Mouse (Mus musculus) macrophage (primary cell): ENCODE results near the gene Cmtm6. TPM values are rescaled to one million over a fixed set of nuclear protein-coding genes. Genes with fewer than 3 reads are reported as not detected.
"Not testable (repeated sequence)": the region's sequence is repeated elsewhere in the genome, so short reads cannot be mapped to it uniquely, and the experiment has no call there.

Experiments
- H3K27ac ChIP-seq: fragments of 350-480 bp; formaldehyde crosslinking; 2 replicates; pipeline ENCODE4 v1.9.0; 2021
- H3K36me3 ChIP-seq: fragments of 350-480 bp; formaldehyde crosslinking; 2 replicates; pipeline ENCODE4 v1.9.0; 2021; ENCODE audit errors: inconsistent target
- H3K4me3 ChIP-seq: fragments of 350-480 bp; formaldehyde crosslinking; 2 replicates; pipeline ENCODE4 v1.9.0; 2021; ENCODE audit errors: inconsistent target
- H3K79me2 ChIP-seq: fragments of 350-480 bp; formaldehyde crosslinking; 2 replicates; pipeline ENCODE4 v1.9.0; 2021; ENCODE audit errors: inconsistent target
- WGBS: methylation state at CpG from one replicate; pipeline ENCODE4 v1.1.7; 2026; ENCODE audit warnings: inconsistent platforms; ENCODE audit not compliant: missing documents; 5-methylcytosine and 5-hydroxymethylcytosine counted together
- polyA plus RNA-seq: library from polyadenylated mRNA; stranded (reverse); fragments of 250-400 nt; gene quantifications from 3 replicates; pipeline ENCODE4 v1.2.4, GENCODE M21; 2018; ENCODE audit warnings: inconsistent platforms
- total RNA-seq, 78 experiments: library from RNA; depleted of rRNA; stranded (reverse); fragments of 250-400 nt; gene quantifications; 1 replicate in 9 of 78; 2 replicates in 24 of 78; 3 replicates in 43 of 78; 4 replicates in 2 of 78; pipeline ENCODE4 v1.2.4; 2018; ENCODE audit warnings: inconsistent platforms in 56 of 78

The Cmtm6 gene
- total RNA-seq (2018; cell fraction: chromatin; rRNA removed) = 10 to 100 TPM in 25 of 26 experiments, 1 to 10 TPM in 1; 9.5 to 94.2 (median 29.7) TPM
- total RNA-seq (2018; cell fraction: cytosol; rRNA removed) = 100 to 1,000 TPM in 12 of 26 experiments, 10 to 100 TPM in 14; 60.7 to 138 (median 99.6) TPM
- 100 to 1,000 TPM in 10 of 26 experiments, 10 to 100 TPM in 16; 54.2 to 141 (median 94.4) TPM for total RNA-seq (2018; cell fraction: nucleus; rRNA removed)
- 61.4 to 121 TPM (median 79.5 TPM) in 3 replicates for polyA plus RNA-seq

GRCm38 (mm10) chr9:114731011-114731755, at the start of gene Cmtm6:
TSS of gene Cmtm6 (plus strand) at chr9:114731116.
- WGBS = under 1% methylated on average over 53 of the region's 53 CpGs
- Histone ChIP-seq H3K4me3 (peak within 1 kb of the TSS; percentile 77), H3K79me2 (peaks cover 48% of the 10 kb centered on the region), H3K27ac (peak within 1 kb of the TSS; percentile 62), H3K36me3 (no peaks in the 10 kb centered on the region)

DNA sequence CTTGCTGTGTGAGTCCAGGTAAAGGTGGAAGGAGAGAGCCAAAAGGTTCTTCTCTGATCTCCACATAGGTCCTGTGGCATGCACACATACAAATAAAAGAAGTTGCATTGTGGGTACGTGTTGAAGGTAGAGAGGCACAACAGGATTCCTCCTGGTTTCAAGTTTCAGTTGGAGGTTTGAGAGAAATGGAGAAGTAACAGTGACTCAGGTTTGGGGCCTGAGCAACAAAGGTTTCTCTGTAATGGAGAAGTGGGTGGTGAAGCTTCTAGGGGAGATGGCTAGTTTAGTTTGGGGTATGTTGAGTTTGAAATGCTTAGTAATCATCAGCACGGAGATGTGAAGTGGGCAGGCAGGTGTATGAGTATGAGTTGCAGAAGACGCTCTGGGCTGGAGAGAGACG, 48.7 kb upstream of the Cmtm6 start:
- no peak overlapping the region for H3K27ac ChIP-seq
- no peak overlapping the region for H3K4me3 ChIP-seq
- no peaks in the 10 kb centered on the region for H3K36me3 ChIP-seq
- H3K79me2 ChIP-seq = no peaks in the 10 kb centered on the region
- 37% methylated on average over 4 of the region's 4 CpGs for WGBS

- Histone ChIP-seq H3K27ac (no peak overlapping the region), H3K79me2 (peaks cover 18% of the 10 kb centered on the region), H3K4me3 (no peak overlapping the region), H3K36me3 (no peaks in the 10 kb centered on the region)
- 64% methylated on average over 7 of the region's 7 CpGs for WGBS
Measured at GRCm38 (mm10) chr9:114686245-114686644, 44.7 kb upstream of the Cmtm6 start.

DNA sequence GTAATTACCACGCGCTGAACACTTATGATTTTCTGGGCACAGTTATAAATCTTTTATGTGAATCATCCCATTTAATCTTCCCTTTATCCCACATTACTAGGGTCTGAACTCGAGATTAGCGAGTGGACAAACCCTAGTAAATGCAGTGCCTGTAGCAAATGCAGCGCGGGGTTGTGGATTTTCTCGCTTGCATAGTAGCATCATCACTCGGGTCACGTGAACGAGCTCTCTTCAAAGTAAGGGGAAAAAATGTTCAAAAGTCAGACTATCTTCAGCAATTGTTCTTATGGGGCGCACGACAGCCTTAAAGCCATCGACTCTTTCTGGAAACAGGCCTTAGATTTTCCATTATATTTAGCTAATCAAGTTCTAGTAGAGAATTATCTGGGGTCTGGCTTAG, 43.3 kb upstream of the Cmtm6 start:
- H3K4me3 ChIP-seq = peak overlapping the region; percentile 59; the same call in 1 of the 2 replicates
- H3K36me3 ChIP-seq = no peaks in the 10 kb centered on the region
- WGBS = 86% methylated on average over 13 of the region's 13 CpGs
- no peak overlapping the region for H3K27ac ChIP-seq
- peaks cover 32% of the 10 kb centered on the region for H3K79me2 ChIP-seq

DNA sequence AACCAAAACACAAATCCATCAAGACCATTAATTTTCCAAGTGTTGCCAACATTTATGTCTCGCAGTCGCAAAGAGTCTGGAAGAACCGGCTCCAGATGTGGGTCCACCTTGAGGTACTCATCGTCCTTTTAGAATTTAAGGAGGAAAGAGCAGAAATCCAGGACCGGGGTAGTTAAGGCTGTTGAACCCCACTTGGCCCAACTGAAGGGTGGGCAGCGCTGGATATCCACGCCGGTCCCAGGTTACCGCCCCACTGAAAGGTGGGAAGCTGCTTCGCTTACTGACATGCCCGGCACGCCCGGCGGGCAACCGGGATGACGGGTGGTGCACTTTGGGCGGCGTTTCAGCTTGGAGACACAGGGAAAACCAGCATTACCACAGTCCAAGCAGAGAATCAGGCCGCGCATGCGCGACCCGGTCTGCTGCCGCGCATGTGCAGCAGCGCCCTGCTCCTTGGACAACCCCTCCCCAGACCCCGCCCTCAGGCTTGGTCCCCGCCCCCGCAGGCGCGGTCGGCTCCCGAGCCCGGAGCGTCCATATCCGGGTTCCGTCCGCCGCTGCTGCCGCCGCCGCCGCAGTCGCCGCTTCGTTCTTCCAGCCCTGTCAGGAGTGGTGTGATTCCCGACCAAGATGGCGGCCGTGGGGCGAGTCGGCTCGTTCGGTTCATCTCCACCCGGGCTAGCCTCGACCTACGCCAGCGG, 42.5 kb upstream of the Cmtm6 start, which contains the start of gene Dync1li1:
Gene Dync1li1, plus strand, starts transcription at position 539 of the 701 bp plus-strand sequence.
- Histone ChIP-seq H3K36me3 (no peaks in the 10 kb centered on the region), H3K79me2 (peaks cover 39% of the 10 kb centered on the region), H3K27ac (peak within 1 kb of the TSS; percentile 54), H3K4me3 (peak within 1 kb of the TSS; percentile 59)
- 1% methylated on average over 55 of the region's 57 CpGs for WGBS

- Histone ChIP-seq H3K4me3 (peak overlapping the region; percentile 54), H3K79me2 (peaks cover 45% of the 10 kb centered on the region), H3K36me3 (no peaks in the 10 kb centered on the region; the same call in 1 of the 2 replicates), H3K27ac (peak overlapping the region; percentile 46; the same call in 1 of the 2 replicates)
- 2% methylated on average over 50 of the region's 50 CpGs for WGBS
Measured at GRCm38 (mm10) chr9:114688953-114689407, 41.9 kb upstream of the Cmtm6 start.

- WGBS = 16% methylated on average over 9 of the region's 10 CpGs
- peaks cover 57% of the 10 kb centered on the region for H3K79me2 ChIP-seq
- H3K4me3 ChIP-seq = peak overlapping the region; percentile 54; the same call in 1 of the 2 replicates
- H3K36me3 ChIP-seq = no peaks in the 10 kb centered on the region; the same call in 1 of the 2 replicates
- H3K27ac ChIP-seq = peak overlapping the region; percentile 46
Measured at GRCm38 (mm10) chr9:114690119-114690601, 40.8 kb upstream of the Cmtm6 start.

- no peak overlapping the region for H3K4me3 ChIP-seq
- H3K79me2 ChIP-seq = peaks cover 66% of the 10 kb centered on the region
- no peaks in the 10 kb centered on the region; the same call in 1 of the 2 replicates for H3K36me3 ChIP-seq
- peak overlapping the region; percentile 46 for H3K27ac ChIP-seq
Measured at GRCm38 (mm10) chr9:114691112-114691511, 39.8 kb upstream of the Cmtm6 start.

GRCm38 (mm10) chr9:114695662-114696061, 35.3 kb upstream of the Cmtm6 start:
- H3K79me2 ChIP-seq = peaks cover 100% of the 10 kb centered on the region
- not testable (repeated sequence) for H3K27ac ChIP-seq, H3K4me3 ChIP-seq, H3K36me3 ChIP-seq
- WGBS = 83% methylated on average over 4 of the region's 8 CpGs

DNA sequence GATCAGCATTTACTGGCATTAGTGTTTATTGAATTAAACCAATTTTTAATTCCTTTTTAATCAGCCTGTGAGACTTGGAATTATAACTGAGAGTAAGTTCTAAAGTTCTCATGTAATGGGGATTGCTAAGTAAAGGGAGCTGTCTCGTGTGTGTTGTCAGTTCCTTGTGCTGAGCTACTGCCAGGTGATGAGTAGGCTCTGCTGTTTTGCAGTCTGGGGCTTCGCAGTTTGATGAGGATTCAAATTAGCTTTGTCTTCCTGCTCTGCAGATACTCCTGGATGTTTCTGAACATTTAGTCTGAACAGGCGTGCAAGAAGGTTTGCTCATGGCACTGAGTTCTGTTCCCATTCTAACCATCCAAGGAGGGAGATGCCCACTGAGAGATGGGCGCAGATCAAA, 33.8 kb upstream of the Cmtm6 start:
- Histone ChIP-seq H3K4me3 (no peak overlapping the region), H3K79me2 (peaks cover 100% of the 10 kb centered on the region), H3K27ac (no peak overlapping the region), H3K36me3 (peaks cover 7% of the 10 kb centered on the region; the same call in 1 of the 2 replicates)
- 97% methylated on average over 4 of the region's 4 CpGs for WGBS

GRCm38 (mm10) chr9:114697926-114698325, 33.0 kb upstream of the Cmtm6 start:
- H3K79me2 ChIP-seq = peaks cover 100% of the 10 kb centered on the region
- no peak overlapping the region for H3K27ac ChIP-seq
- no peak overlapping the region for H3K4me3 ChIP-seq
- 92% methylated on average over 5 of the region's 5 CpGs for WGBS
- H3K36me3 ChIP-seq = peaks cover 7% of the 10 kb centered on the region; the same call in 1 of the 2 replicates

DNA sequence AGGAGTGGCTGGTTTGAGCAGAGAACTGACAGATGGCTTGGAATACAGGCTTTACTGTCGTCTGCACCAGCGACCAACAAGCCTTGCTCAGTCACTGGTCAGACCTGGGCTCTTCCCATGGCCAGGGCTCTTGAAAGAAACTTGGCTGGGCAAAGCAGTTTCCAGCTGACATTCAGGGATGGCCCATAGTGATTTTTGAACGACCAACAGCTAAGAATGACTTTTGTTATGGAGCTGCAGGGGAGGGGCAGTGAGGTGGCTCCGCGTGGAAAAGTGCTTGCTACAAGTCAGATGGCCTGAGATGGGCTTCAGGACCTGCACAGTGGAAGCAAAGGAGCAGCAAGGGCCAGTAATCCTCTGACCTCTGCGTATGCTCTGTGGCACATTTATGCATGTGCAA, 31.7 kb upstream of the Cmtm6 start:
- no peak overlapping the region for H3K27ac ChIP-seq
- peaks cover 100% of the 10 kb centered on the region for H3K79me2 ChIP-seq
- no peak overlapping the region for H3K4me3 ChIP-seq
- 90% methylated on average over 6 of the region's 6 CpGs for WGBS
- H3K36me3 ChIP-seq = peaks cover 7% of the 10 kb centered on the region; the same call in 1 of the 2 replicates

DNA sequence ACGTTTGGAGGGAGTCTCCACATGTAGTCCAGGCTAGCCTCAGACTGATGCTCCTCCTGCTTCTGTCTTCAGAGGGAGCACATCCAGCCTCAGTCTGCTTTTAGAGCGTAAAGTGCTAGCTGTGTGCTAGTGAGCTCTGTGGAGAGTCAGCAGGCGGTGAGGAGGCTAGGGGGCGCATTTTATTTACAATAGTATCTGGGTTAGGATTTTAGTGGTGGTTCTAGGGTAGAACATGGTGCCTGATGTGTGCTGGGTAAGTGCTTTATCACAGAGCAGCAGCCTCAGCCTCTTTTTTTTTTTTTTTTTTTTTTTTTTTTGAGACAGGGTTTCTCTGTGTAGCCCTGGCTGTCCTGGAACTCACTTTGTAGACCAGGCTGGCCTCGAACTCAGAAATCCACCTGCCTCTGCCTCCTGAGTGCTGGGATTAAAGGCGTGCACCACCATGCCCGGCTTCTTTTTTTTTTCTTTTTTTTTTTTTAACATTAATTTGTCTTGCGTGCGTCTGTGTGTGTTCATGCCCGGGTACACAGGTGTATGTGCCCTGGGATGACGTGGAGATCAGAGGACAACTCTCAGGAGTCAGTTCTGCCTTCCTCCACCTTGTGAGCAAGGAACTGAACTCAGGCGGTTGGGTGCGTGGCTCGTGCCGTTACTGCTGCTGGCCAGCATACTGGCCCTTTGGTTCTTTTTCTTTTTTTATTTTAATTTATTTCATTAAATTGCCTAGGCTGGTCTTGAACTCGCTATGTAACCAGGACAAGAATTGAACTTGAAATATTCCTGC, 30.8 kb upstream of the Cmtm6 start:
- Histone ChIP-seq H3K27ac (no peak overlapping the region), H3K4me3 (no peak overlapping the region), H3K79me2 (peaks cover 100% of the 10 kb centered on the region), H3K36me3 (0 out of 2 replicates have a peak, but pooled peaks cover 7% of the 10 kb centered on the region)
- 95% methylated on average over 10 of the region's 16 CpGs for WGBS

DNA sequence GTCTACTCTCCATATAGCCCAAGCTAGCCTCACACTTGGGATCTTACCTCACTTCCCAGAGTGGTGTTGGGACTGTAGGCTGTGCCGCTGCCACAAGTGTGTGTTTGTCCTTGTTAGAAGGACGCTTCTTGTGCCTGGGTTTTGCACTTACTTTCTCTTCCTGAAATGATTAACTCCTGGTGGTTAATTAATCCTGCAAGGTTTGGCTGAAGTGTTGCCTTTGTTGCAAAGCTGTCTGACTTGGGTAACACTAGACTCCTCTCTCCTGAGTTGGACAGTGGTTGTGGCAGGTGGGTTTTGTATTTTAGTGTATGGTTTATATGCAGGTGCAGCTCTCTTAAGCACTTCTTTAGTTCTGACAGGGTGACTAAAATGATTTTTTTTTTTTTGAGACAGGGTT, 29.9 kb upstream of the Cmtm6 start:
- 0 out of 2 replicates have a peak, but pooled peaks cover 9% of the 10 kb centered on the region for H3K36me3 ChIP-seq
- no peak overlapping the region for H3K4me3 ChIP-seq
- H3K27ac ChIP-seq = no peak overlapping the region
- H3K79me2 ChIP-seq = peaks cover 100% of the 10 kb centered on the region
- 76% methylated on average over 2 of the region's 2 CpGs for WGBS
